14 mouse cellular contexts compared by ENCODE assay signal in genomic region chr1:156970641-156971040, GRCm38 (mm10).
"Had no signal": no experiment of that assay in that cellular context is flagged by ENCODE, and none has a peak within 500 bp of the region (broad histone marks: within the 10 kb centered on the region; RNA-seq: fewer than 3 reads in every experiment).

No protein-coding gene starts in this region.

- H3K4me3 ChIP-seq: layer of hippocampus, adult 2 months; limb, embryonic 12.5 days; liver, embryonic 13.5 days; midbrain, embryonic 13.5 days; myocyte; neural tube, embryonic 15.5 days had no signal

- ATAC-seq: hindbrain, embryonic 16.5 days; inflammation-experienced regulatory T-cells, adult 6 months; intestine, postnatal 0 days; midbrain, embryonic 13.5 days had no signal

- H3K9me3 ChIP-seq: liver, embryonic 13.5 days; midbrain, embryonic 13.5 days; neural tube, embryonic 15.5 days had no signal

- H3K36me3 ChIP-seq: limb, embryonic 12.5 days; liver, embryonic 13.5 days; midbrain, embryonic 13.5 days; neural tube, embryonic 15.5 days had no signal

- H3K4me2 ChIP-seq: limb, embryonic 12.5 days; liver, embryonic 13.5 days; midbrain, embryonic 13.5 days; neural tube, embryonic 15.5 days had no signal

- H3K27ac ChIP-seq: layer of hippocampus, adult 2 months; limb, embryonic 12.5 days; liver, embryonic 13.5 days; midbrain, embryonic 13.5 days; neural tube, embryonic 15.5 days had no signal

- H3K27me3 ChIP-seq: limb, embryonic 12.5 days; liver, embryonic 13.5 days; midbrain, embryonic 13.5 days; neural tube, embryonic 15.5 days had no signal

- H3K9ac ChIP-seq: limb, embryonic 12.5 days; liver, embryonic 13.5 days; liver, postnatal 0 days; midbrain, embryonic 13.5 days; neural tube, embryonic 15.5 days had no signal

- DNase-seq: kidney, postnatal 36 days; liver, embryonic 13.5 days; liver, postnatal 0 days; right cerebral cortex, adult 18-20 months; right cerebral cortex, postnatal 25 days; thymus, postnatal 36 days had no signal

- H3K4me1 ChIP-seq: limb, embryonic 12.5 days; midbrain, embryonic 13.5 days; neural tube, embryonic 15.5 days had no signal
